In the genomic region with DNA sequence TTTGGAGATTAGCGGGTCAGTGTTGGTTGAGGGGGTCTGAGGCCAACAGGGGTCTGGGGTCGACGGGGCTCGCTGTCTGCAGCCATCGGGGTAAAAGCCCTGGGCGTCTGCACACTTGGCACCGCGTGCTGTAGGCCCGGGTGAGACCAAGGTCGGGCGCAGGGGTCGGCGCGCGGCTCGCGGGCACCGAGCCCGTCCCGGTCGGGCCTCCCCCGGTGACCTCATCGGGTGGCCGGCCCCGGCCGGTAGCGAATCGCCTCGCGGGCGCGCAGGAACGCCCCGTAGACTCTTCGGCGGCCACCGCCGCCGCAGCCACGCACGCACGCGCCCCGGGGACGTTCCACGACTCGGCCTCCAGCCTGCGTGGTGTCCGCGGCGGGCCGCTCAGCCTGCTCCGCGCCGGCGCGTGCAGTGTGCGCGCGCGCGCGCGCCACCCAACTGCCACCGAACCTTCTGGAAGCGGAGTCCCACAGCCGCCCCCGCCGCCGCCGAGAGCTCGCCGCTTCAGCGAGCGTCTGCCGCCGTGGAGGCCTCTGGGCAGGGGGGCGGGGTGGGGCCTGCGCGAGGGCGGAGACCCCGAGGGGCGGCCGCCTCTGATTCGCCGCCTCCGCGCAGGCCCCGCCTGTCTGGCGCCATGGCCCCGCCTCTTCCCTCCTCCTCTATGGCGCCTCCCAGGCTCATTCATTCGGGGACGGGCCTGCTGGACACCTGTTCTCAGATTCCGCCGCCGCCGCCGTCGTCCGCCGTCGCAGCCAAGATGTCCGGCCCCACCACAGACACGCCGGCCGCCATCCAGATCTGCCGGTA, we compare ENCODE assay signal across 8 mouse cellular contexts. TPM values are rescaled to one million over a fixed set of nuclear protein-coding genes. Genes with fewer than 3 reads are reported as not detected.
DNase-seq lines count a peak whose midpoint lies in the region; ATAC-seq and TF ChIP-seq lines count a peak whose summit lies in the region.

TSS of gene Acot7 (plus strand) at position 598 of the 807 bp plus-strand sequence.

- intact Hi-C loops in heart, postnatal 25 days (cut with DNase I): no loop called here

- peaks cover 1 to 8% of the 10 kb centered on the region in 2 experiments; a peak in 2 of 4 replicates for H3K4me1 ChIP-seq in ES-E14 (ENCODE audit: control insufficient read depth in 2 of 2, insufficient read depth in 2 of 2, low read length in 2 of 2, poor library complexity in 1 of 2)
- peaks cover 19% of the 10 kb centered on the region for H3K4me1 ChIP-seq in forebrain, embryonic 16.5 days (replicated peaks; ENCODE audit: control insufficient read depth, insufficient read depth, low read length)
- H3K4me1 ChIP-seq in neural tube, embryonic 14.5 days (ENCODE audit: control insufficient read depth, insufficient read depth, low read length): peaks cover 10% of the 10 kb centered on the region; the same call in 1 of the 2 replicates
- peaks cover 16% of the 10 kb centered on the region for H3K4me1 ChIP-seq in testis, adult 2 months (ENCODE audit: control insufficient read depth, insufficient read depth, low read length)

- peak; percentile 60 for TF ChIP-seq POLR2A in testis, adult 2 months (IDR thresholded peaks at IDR 0.05; ENCODE audit: control insufficient read depth, low read depth, low read length)

- H3K4me3 ChIP-seq in ES-E14 (ENCODE audit: insufficient read depth in 1 of 2, low read depth in 1 of 2, low read length in 2 of 2, poor library complexity in 1 of 2, severe bottlenecking in 1 of 2): peak within 1 kb of the TSS; percentile 86 to 97
- H3K4me3 ChIP-seq in forebrain, embryonic 16.5 days (replicated peaks; ENCODE audit: low read length): peak within 1 kb of the TSS; percentile 88
- H3K4me3 ChIP-seq in neural tube, embryonic 14.5 days (ENCODE audit: low read depth, low read length): peak within 1 kb of the TSS; percentile 60
- peak within 1 kb of the TSS; percentile 99 for H3K4me3 ChIP-seq in testis, adult 2 months (ENCODE audit: control insufficient read depth, low read depth, low read length)

- TF ChIP-seq CTCF in testis, adult 2 months (IDR thresholded peaks at IDR 0.05; ENCODE audit: control insufficient read depth, insufficient read depth, insufficient replicate concordance, low read depth, low read length): no peak

- H3K27me3 ChIP-seq in forebrain, embryonic 16.5 days (replicated peaks; ENCODE audit: control insufficient read depth, insufficient read depth, low read length): peaks cover 3% of the 10 kb centered on the region
- peaks cover 3% of the 10 kb centered on the region; the same call in 1 of the 2 replicates for H3K27me3 ChIP-seq in neural tube, embryonic 14.5 days (ENCODE audit: control insufficient read depth, insufficient read depth, low read length)
- no peaks in the 10 kb centered on the region for H3K27me3 ChIP-seq in testis, adult 2 months (ENCODE audit: control insufficient read depth, insufficient read depth, low read length)

- peak within 1 kb of the TSS; percentile 36 for H3K27ac ChIP-seq in ES-E14 (ENCODE audit: insufficient read depth, low read depth, low read length, poor library complexity, severe bottlenecking)
- H3K27ac ChIP-seq in forebrain, embryonic 16.5 days (ENCODE audit: low read length): peak within 1 kb of the TSS; percentile 63
- H3K27ac ChIP-seq in neural tube, embryonic 14.5 days (ENCODE audit: low read depth, low read length): peak within 1 kb of the TSS; percentile 89
- H3K27ac ChIP-seq in testis, adult 2 months (ENCODE audit: control insufficient read depth, insufficient read depth, low read depth, low read length): peak within 1 kb of the TSS; percentile 95

- WGBS in forebrain, embryonic 16.5 days: under 1% methylated on average over 80 of the region's 108 CpGs
- WGBS in neural tube, embryonic 14.5 days: under 1% methylated on average over 92 of the region's 108 CpGs

- H3K9me3 ChIP-seq in ES-E14 (ENCODE audit: control insufficient read depth, insufficient read depth, low read depth, low read length): no peaks in the 10 kb centered on the region
- no peaks in the 10 kb centered on the region for H3K9me3 ChIP-seq in forebrain, embryonic 16.5 days (ENCODE audit: control insufficient read depth, low read length)
- no peaks in the 10 kb centered on the region for H3K9me3 ChIP-seq in neural tube, embryonic 14.5 days (ENCODE audit: control insufficient read depth, low read length)

- peak; percentile 97 for ATAC-seq in forebrain, embryonic 16.5 days
- ATAC-seq in neural tube, embryonic 14.5 days (ENCODE audit: low read depth): peak; percentile 94

- H3K36me3 ChIP-seq in ES-E14 (ENCODE audit: control insufficient read depth, insufficient read depth, low read length, poor library complexity, severe bottlenecking): no peaks in the 10 kb centered on the region; the same call in 1 of the 2 replicates
- H3K36me3 ChIP-seq in forebrain, embryonic 16.5 days (ENCODE audit: control insufficient read depth, insufficient read depth): no peaks in the 10 kb centered on the region
- H3K36me3 ChIP-seq in neural tube, embryonic 14.5 days (ENCODE audit: control insufficient read depth, insufficient read depth, low read length): no peaks in the 10 kb centered on the region
- H3K36me3 ChIP-seq in testis, adult 2 months (ENCODE audit: control insufficient read depth, insufficient read depth, low read length): no peaks in the 10 kb centered on the region; the same call in 1 of the 2 replicates

- peak within 1 kb of the TSS; percentile 91 for H3K9ac ChIP-seq in ES-E14 (ENCODE audit: insufficient read depth, low read depth, low read length, poor library complexity, severe bottlenecking)
- H3K9ac ChIP-seq in forebrain, embryonic 16.5 days (replicated peaks; ENCODE audit: low read depth, low read length): peak within 1 kb of the TSS; percentile 90
- H3K9ac ChIP-seq in neural tube, embryonic 14.5 days (replicated peaks; ENCODE audit: low read depth, low read length): peak within 1 kb of the TSS; percentile 88

- H3K4me2 ChIP-seq in forebrain, embryonic 16.5 days (ENCODE audit: low read length): peak within 1 kb of the TSS; percentile 96
- peak within 1 kb of the TSS; percentile 49 for H3K4me2 ChIP-seq in neural tube, embryonic 14.5 days (ENCODE audit: low read depth, low read length)

- DNase-seq in ES-E14 (ENCODE audit: low read depth, low spot score): peak; percentile 82
- peak; percentile 95 for DNase-seq in cerebellum, adult 18-20 months
- peak; percentile 76 for DNase-seq in heart, postnatal 25 days (ENCODE audit: low spot score)
- peak; percentile 92 to 95 for DNase-seq in layer of hippocampus, adult 18-20 months (ENCODE audit: low spot score in 2 of 2)
- peak; percentile 90 to 93 for DNase-seq in lung, adult 18-20 months

- in situ Hi-C loops in ES-E14 (cut with MboI; ENCODE audit: low sequenced_read_pairs in 2 of 2, unreplicated experiment in 2 of 2): no loop called here

TF ChIP-seq in ES-E14, 5 proteins besides CTCF, POLR2A, EP300 and RAD21:
- TF ChIP-seq ZNF384 (IDR thresholded peaks at IDR 0.05; ENCODE audit: low read depth, low read length) (no peak), HCFC1 (IDR thresholded peaks at IDR 0.05; ENCODE audit: borderline replicate concordance, insufficient read depth, low read length) (no peak), MAFK (IDR thresholded peaks at IDR 0.05; ENCODE audit: insufficient read depth, low read depth, low read length) (no peak), CHD2 (IDR thresholded peaks at IDR 0.05; ENCODE audit: low read depth, low read length) (no peak), ZC3H11A (IDR thresholded peaks at IDR 0.05; ENCODE audit: borderline replicate concordance, low read depth, low read length) (no peak)

RNA-seq across cellular contexts. Expression of gene Acot7, which starts in this region (rescaled TPM):
- 38.8 and 51.9 TPM in 2 replicates for total RNA-seq in ES-E14 (2012; rRNA removed)
- 210 and 269 TPM in 2 replicates for polyA plus RNA-seq in forebrain, embryonic 16.5 days (2015; fragmentation: Nextera tagmentation; extraction: Ambion mirVana)
- 10 to 100 TPM; 53.4 to 58.8 TPM for total RNA-seq in heart, postnatal 25 days (2021)
- total RNA-seq in layer of hippocampus, adult 18-20 months (2021): 100 to 1,000 TPM; 329 to 352 TPM
- polyA plus RNA-seq in neural tube, embryonic 14.5 days (2014; fragmentation: Nextera tagmentation; extraction: Ambion mirVana): 332 and 348 TPM in 2 replicates
- 685 and 754 TPM in 2 replicates for polyA plus RNA-seq in testis, adult 2 months (2012; rRNA removed)

Comparison
In these comparisons a context has a peak if more than half of its experiments do, and no peak if none do; other contexts are left out.
1. Peak in every context shown above with its lines: DNase-seq, ATAC-seq, H3K4me3 ChIP-seq and H3K27ac ChIP-seq.
2. H3K27ac ChIP-seq: peak in every context shown above with its lines; median percentile 95 in testis, adult 2 months; 89 in neural tube, embryonic 14.5 days; 63 in forebrain, embryonic 16.5 days; 36 in ES-E14.